Mouse (Mus musculus): ENCODE data around the gene Olfr550. TPM values are rescaled to one million over a fixed set of nuclear protein-coding genes. Genes with fewer than 3 reads are reported as not detected.
"Not testable (repeated sequence)": the region's sequence is repeated elsewhere in the genome, so short reads cannot be mapped to it uniquely, and the experiment has no call there.

Olfr550 gene
- total RNA-seq (2021), result not detected
- long read RNA-seq, experiment 1, result 0 reads
- long read RNA-seq, experiment 2, result 0 reads

GRCm38 (mm10) chr7:102571142-102571541 is at the start of gene Olfr550:
TSS of gene Olfr550 (plus strand) at chr7:102571442.
- no peak for DNase-seq

- DNase-seq, result no peak
Measured at GRCm38 (mm10) chr7:102529052-102529451, 42.2 kb upstream of the Olfr550 start.

- no peak for DNase-seq
Measured at GRCm38 (mm10) chr7:102534449-102534848, 36.8 kb upstream of the Olfr550 start, which contains the start of gene Olfr547. TSS of gene Olfr547 (plus strand) at chr7:102534749.

- no peak for DNase-seq
Measured at GRCm38 (mm10) chr7:102540596-102540995, 30.6 kb upstream of the Olfr550 start, which contains the start of gene Olfr548-ps1. TSS of gene Olfr548-ps1 (plus strand) at chr7:102540896.

GRCm38 (mm10) chr7:102541251-102541650 is 30.0 kb upstream of the Olfr550 start:
- DNase-seq, result no peak

- no peak for DNase-seq
Measured at GRCm38 (mm10) chr7:102549570-102549969, 21.7 kb upstream of the Olfr550 start, which contains the start of gene Olfr549. TSS of gene Olfr549 (plus strand) at chr7:102549870.

- DNase-seq, result no peak
Measured at GRCm38 (mm10) chr7:102553279-102553678, 18.0 kb upstream of the Olfr550 start.

- DNase-seq, result peak; percentile 94 to 95
Measured at GRCm38 (mm10) chr7:102564999-102565997, 5.9 kb upstream of the Olfr550 start, which contains the start of gene Trim21. TSS of gene Trim21 (minus strand) at chr7:102565486.

GRCm38 (mm10) chr7:102566219-102566618 is 5.0 kb upstream of the Olfr550 start:
- DNase-seq, result no peak

- no peak for DNase-seq
Measured at GRCm38 (mm10) chr7:102573174-102573830, 2.1 kb downstream of the Olfr550 start.

GRCm38 (mm10) chr7:102575998-102576397 is 4.8 kb downstream of the Olfr550 start:
- no peak for DNase-seq

- DNase-seq, result no peak
Measured at GRCm38 (mm10) chr7:102591786-102592185, 20.5 kb downstream of the Olfr550 start, which contains the start of gene Olfr551. TSS of gene Olfr551 (minus strand) at chr7:102591886.

GRCm38 (mm10) chr7:102597378-102598031 is 26.3 kb downstream of the Olfr550 start, which contains the start of gene Olfr552:
TSS of gene Olfr552 (plus strand) at chr7:102597770.
- no peak for DNase-seq

GRCm38 (mm10) chr7:102618118-102618517 is 46.9 kb downstream of the Olfr550 start, which contains the start of gene Olfr553:
TSS of gene Olfr553 (minus strand) at chr7:102618218.
- no peak for DNase-seq

- DNase-seq, result peak; percentile 5 to 20
Measured at GRCm38 (mm10) chr7:102619608-102620007, 48.4 kb downstream of the Olfr550 start.

GRCm38 (mm10) chr7:102620368-102620767 is 49.1 kb downstream of the Olfr550 start:
- not testable (repeated sequence) for DNase-seq

Other genes starting within 250 kb of the Olfr550 start
- gene Rrm1, start 129.7 kb upstream of the Olfr550 start, total RNA-seq (2021), result 10 to 100 TPM; 19.2 to 21.4 TPM
- gene Olfr543, start 89.8 kb upstream of the Olfr550 start, total RNA-seq (2021), result not detected
- gene Olfr544, start 83.1 kb upstream of the Olfr550 start, total RNA-seq (2021), result not detected
- not detected for gene Olfr545, start 71.9 kb upstream of the Olfr550 start, total RNA-seq (2021)
- gene Olfr547, start 36.7 kb upstream of the Olfr550 start, total RNA-seq (2021), result not detected
- gene Olfr548-ps1, start 30.5 kb upstream of the Olfr550 start, total RNA-seq (2021), result not detected
- not detected for gene Olfr549, start 21.6 kb upstream of the Olfr550 start, total RNA-seq (2021)
- 10 to 100 TPM; 13.0 to 16.4 TPM for gene Trim21, start 6.0 kb upstream of the Olfr550 start, total RNA-seq (2021)
- gene Olfr551, start 20.4 kb downstream of the Olfr550 start, total RNA-seq (2021), result not detected
- gene Olfr552, start 26.3 kb downstream of the Olfr550 start, total RNA-seq (2021), result under 1 TPM in 1 of 2 experiments, not detected in 1; 0.07 TPM
- not detected for gene Olfr553, start 46.8 kb downstream of the Olfr550 start, total RNA-seq (2021)
- gene Olfr554, start 67.0 kb downstream of the Olfr550 start, total RNA-seq (2021), result not detected
- gene Olfr555, start 87.4 kb downstream of the Olfr550 start, total RNA-seq (2021), result not detected
- gene Olfr556, start 93.5 kb downstream of the Olfr550 start, total RNA-seq (2021), result not detected
- gene Trim68, start 115.9 kb downstream of the Olfr550 start, total RNA-seq (2021), result 1 to 10 TPM; 8.2 to 9.8 TPM
- gene Olfr557, start 124.5 kb downstream of the Olfr550 start, total RNA-seq (2021), result not detected
- gene Olfr558, start 130.8 kb downstream of the Olfr550 start, total RNA-seq (2021), result under 1 TPM; 0.33 TPM
- not detected for gene Olfr33, start 147.6 kb downstream of the Olfr550 start, total RNA-seq (2021)
- not detected for gene Olfr559, start 156.0 kb downstream of the Olfr550 start, total RNA-seq (2021)
- not detected for gene Olfr560, start 187.9 kb downstream of the Olfr550 start, total RNA-seq (2021)
- under 1 TPM; 0.20 to 0.26 TPM for gene Olfr78, start 188.0 kb downstream of the Olfr550 start, total RNA-seq (2021)
- gene Olfr561, start 199.8 kb downstream of the Olfr550 start, total RNA-seq (2021), result not detected
- not detected for gene Olfr564, start 232.0 kb downstream of the Olfr550 start, total RNA-seq (2021)